Mouse (Mus musculus) embryonic fibroblast, embryonic 13.5 days (primary cell): ENCODE data around the gene Fsd2.

Experiments used
- CTCF ChIP-seq: IDR thresholded peaks from 2 replicates; pipeline ENCODE4 v1.5.1; 2011; ENCODE audit warnings: mild to moderate bottlenecking, control low read depth, low read length, moderate library complexity, borderline replicate concordance; ENCODE audit not compliant: insufficient read depth
- POLR2A ChIP-seq: IDR thresholded peaks from 2 replicates; pipeline ENCODE4 v1.6.1; 2011; ENCODE audit warnings: low read depth, mild to moderate bottlenecking, control low read depth, low read length, moderate library complexity

DNA sequence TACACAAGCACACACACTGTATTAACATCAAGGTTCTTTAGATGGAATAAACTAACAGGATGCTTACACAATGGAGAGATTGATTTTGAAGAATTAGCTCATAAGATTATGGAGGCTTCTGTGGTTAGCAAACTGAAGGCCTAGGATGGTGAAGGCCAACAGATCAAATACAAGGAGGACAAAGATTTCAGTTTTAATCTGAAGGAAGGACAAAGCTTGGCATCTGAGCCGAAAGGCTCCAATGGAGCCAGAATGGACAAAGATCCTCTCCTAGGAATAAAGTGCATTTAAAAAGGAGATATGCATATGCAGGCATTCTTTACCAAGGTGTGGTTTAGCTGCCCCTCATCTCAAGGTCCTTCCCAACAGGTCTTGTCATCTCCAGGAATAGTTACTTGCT lies 3.1 kb upstream of the Fsd2 start:
- no peak for TF ChIP-seq CTCF
- TF ChIP-seq POLR2A = no peak
